Mouse (Mus musculus) forebrain, embryonic 15.5 days (tissue): Measurements from ENCODE around the gene Cacna1a. TPM values are rescaled to one million over a fixed set of nuclear protein-coding genes. Genes with fewer than 3 reads are reported as not detected.

ENCODE experiments used
- ATAC-seq: fragments of 200-750 bp; cut with Nextera tagmentation; replicated peaks from 2 replicates; pipeline ENCODE4 v1.8.0; 2017; ENCODE audit warnings: mild to moderate bottlenecking, moderate TSS enrichment, moderate library complexity
- H3K27ac ChIP-seq: fragments of 300-500 bp; sonication (generic); replicated peaks from 2 replicates; pipeline ENCODE4 v1.5.1; 2015; ENCODE audit warnings: mild to moderate bottlenecking, inconsistent platforms
- H3K27me3 ChIP-seq: fragments of 300-500 bp; sonication (generic); 2 replicates; pipeline ENCODE4 v1.6.1; 2015; ENCODE audit warnings: inconsistent platforms
- H3K36me3 ChIP-seq: fragments of 300-500 bp; sonication (generic); 2 replicates; pipeline ENCODE4 v1.6.1; 2015; ENCODE audit warnings: mild to moderate bottlenecking, inconsistent platforms
- H3K4me1 ChIP-seq: fragments of 300-500 bp; sonication (generic); 2 replicates; pipeline ENCODE4 v1.6.1; 2015; ENCODE audit warnings: inconsistent platforms
- H3K4me2 ChIP-seq: fragments of 300-500 bp; sonication (generic); replicated peaks from 2 replicates; pipeline ENCODE4 v1.6.1; 2015; ENCODE audit warnings: mild to moderate bottlenecking, inconsistent platforms
- H3K4me3 ChIP-seq: fragments of 300-500 bp; sonication (generic); 2 replicates; pipeline ENCODE4 v1.5.1; 2015; ENCODE audit warnings: mild to moderate bottlenecking, inconsistent platforms
- H3K9ac ChIP-seq: fragments of 300-500 bp; sonication (generic); replicated peaks from 2 replicates; pipeline ENCODE4 v1.6.1; 2015; ENCODE audit warnings: mild to moderate bottlenecking, inconsistent platforms
- H3K9me3 ChIP-seq: fragments of 300-500 bp; sonication (generic); 2 replicates; pipeline ENCODE4 v1.6.1; 2016; ENCODE audit warnings: inconsistent platforms
- WGBS: fragments of 180-500 bp; shearing (Covaris S2); methylation state at CpG from one replicate; pipeline ENCODE4 v1.1.7; 2015; ENCODE audit warnings: mixed read lengths; 5-methylcytosine and 5-hydroxymethylcytosine counted together
- polyA plus RNA-seq: library from polyadenylated mRNA; unstranded; fragments of >200 nt; fragmentation: Nextera tagmentation; extraction: Ambion mirVana; gene quantifications from 2 replicates; pipeline ENCODE4 v1.2.1, GENCODE M21; 2015

Gene Cacna1a
- polyA plus RNA-seq, 1 experiment from 2014 or later, result 12.9 TPM

DNA sequence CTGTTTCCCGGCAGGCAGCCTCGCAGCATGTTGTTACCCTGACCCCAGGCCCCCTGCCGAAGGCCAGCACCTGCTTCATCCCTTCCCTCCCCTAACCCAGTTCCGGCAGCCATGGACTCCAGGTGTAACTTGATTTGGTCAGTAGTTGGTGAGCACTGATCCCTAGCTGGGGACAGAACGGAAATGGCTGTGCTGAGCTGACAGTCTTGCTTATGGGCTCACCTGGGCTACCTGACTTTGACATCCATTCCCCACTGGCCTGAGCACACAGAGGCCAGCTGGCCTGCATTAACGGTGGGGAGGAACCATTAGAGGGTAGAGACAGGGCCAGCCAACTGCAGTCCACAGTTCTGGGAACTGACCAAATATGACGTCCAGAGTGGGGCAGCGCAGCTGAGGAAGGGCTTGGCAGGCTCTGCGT lies 58.3 kb downstream of the Cacna1a start:
- Histone ChIP-seq H3K27me3 (no peaks in the 10 kb centered on the region), H3K4me3 (no peak overlapping the region), H3K9me3 (no peaks in the 10 kb centered on the region), H3K27ac (no peak overlapping the region), H3K4me2 (no peak overlapping the region), H3K4me1 (0 out of 2 replicates have a peak, but pooled peaks cover 3% of the 10 kb centered on the region), H3K9ac (no peak overlapping the region), H3K36me3 (no peaks in the 10 kb centered on the region)
- 87% methylated on average over 9 of the region's 9 CpGs for WGBS
- ATAC-seq, result no peak

DNA sequence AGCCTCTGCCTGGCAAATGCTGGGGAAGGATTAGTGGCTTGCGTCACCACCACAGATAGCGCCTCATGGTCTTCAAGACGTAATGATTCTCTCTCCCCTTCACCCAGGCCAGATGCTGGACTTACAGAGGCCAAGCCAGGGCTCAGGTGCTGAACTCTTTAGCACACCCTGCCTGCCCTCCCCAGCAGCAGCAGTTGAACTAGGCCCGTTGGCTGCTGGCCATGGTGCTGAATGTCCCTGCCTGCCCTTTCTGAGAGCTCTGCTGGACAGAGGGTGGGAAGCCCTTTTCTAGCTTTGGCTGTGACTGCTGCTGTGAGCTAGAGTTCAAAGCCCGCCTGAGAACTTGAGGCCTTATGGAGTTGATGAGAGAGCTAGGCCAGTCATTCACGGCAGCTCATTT lies 66.3 kb downstream of the Cacna1a start:
- 46% methylated on average over 6 of the region's 6 CpGs for WGBS
- Histone ChIP-seq H3K36me3 (no peaks in the 10 kb centered on the region), H3K9me3 (no peaks in the 10 kb centered on the region), H3K27me3 (no peaks in the 10 kb centered on the region), H3K4me1 (peaks cover 6% of the 10 kb centered on the region), H3K27ac (no peak overlapping the region), H3K4me3 (no peak overlapping the region), H3K4me2 (no peak overlapping the region), H3K9ac (no peak overlapping the region)
- no peak for ATAC-seq

DNA sequence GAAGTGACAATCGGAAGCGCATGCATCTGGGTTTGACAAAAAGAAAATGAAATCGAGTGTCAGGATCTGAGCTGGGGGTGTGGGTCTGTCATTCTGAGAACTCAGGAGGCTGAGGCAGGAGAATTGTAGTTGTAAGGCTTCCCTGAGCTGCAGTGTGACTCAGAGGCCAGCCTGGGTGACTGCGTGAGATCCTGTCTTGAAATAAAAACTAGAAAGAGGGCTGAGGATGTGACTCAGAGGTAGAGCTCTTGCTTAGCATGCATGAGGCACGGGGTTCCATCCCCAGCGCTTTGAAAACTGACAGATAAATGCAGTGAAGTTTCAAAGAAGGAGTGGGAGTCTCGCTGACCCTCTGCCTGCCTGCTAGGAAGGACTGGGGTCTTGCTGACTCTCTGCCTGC lies 70.6 kb downstream of the Cacna1a start:
- WGBS, result 67% methylated on average over 7 of the region's 7 CpGs

DNA sequence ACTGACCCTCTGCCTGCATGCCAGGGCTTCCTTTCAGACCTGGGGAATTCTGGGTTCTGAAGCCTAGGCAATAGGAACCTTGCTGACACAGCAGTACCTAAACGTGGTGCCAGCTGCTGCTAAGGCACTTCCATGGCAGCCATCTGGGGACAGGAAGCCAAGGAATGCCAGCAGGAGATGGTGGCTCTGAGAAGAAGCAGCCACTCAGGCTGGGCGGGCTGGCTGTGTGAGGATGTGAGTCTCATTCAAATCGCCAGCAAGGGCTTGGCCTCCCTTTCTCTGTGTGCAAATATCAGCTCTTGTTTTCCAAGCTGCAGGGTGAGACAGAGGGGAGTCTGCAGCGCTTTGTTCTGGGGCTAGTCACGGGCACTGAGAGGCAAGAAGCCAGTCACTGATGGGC lies 71.0 kb downstream of the Cacna1a start:
- H3K9ac ChIP-seq, result no peak overlapping the region

More for the DNA sequence above, 70.6 kb downstream of the Cacna1a start:
- ATAC-seq, result no peak
- Histone ChIP-seq H3K4me2 (no peak overlapping the region), H3K27me3 (no peaks in the 10 kb centered on the region), H3K27ac (peak overlapping the region; percentile 49; the same call in 1 of the 2 replicates), H3K9me3 (peaks cover 6% of the 10 kb centered on the region; the same call in 1 of the 2 replicates), H3K36me3 (peaks cover 23% of the 10 kb centered on the region), H3K4me1 (peaks cover 6% of the 10 kb centered on the region), H3K9ac (no peak overlapping the region), H3K4me3 (no peak overlapping the region)

DNA sequence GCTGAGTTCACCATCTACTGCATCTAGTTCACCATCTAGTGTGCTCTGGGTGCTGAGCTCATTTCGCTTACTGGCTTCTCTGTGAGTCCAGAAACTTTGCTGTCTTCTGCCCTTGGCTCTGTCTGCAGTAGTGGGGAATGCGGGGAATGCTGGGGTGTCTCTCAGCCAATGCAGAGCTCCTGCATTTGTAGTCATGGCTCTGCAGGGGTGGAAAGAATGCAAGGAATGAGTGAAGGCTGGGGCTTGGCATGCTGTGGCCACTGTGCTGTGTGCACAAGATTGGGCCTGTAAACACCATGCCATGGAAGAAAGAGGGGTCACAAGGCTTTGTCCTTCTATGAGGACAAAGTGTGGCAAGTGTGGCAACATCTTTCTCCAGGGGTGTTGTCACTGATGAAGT lies 72.5 kb downstream of the Cacna1a start:
- H3K36me3 ChIP-seq, result peaks cover 23% of the 10 kb centered on the region
- peaks cover 6% of the 10 kb centered on the region for H3K4me1 ChIP-seq
- no peak overlapping the region for H3K9ac ChIP-seq
- no peak overlapping the region for H3K4me2 ChIP-seq
- H3K27me3 ChIP-seq, result no peaks in the 10 kb centered on the region
- WGBS, result 84% methylated on average over 2 of the region's 2 CpGs
- peaks cover 6% of the 10 kb centered on the region; the same call in 1 of the 2 replicates for H3K9me3 ChIP-seq
- H3K27ac ChIP-seq, result no peak overlapping the region
- H3K4me3 ChIP-seq, result no peak overlapping the region
- no peak for ATAC-seq

More for the DNA sequence above, 71.0 kb downstream of the Cacna1a start:
- H3K9me3 ChIP-seq, result peaks cover 6% of the 10 kb centered on the region; the same call in 1 of the 2 replicates
- H3K27ac ChIP-seq, result peak overlapping the region; percentile 49; the same call in 1 of the 2 replicates
- H3K27me3 ChIP-seq, result no peaks in the 10 kb centered on the region
- H3K4me3 ChIP-seq, result no peak overlapping the region
- peaks cover 6% of the 10 kb centered on the region for H3K4me1 ChIP-seq
- 24% methylated on average over 5 of the region's 5 CpGs for WGBS
- H3K4me2 ChIP-seq, result no peak overlapping the region
- H3K36me3 ChIP-seq, result peaks cover 23% of the 10 kb centered on the region
- ATAC-seq, result no peak

DNA sequence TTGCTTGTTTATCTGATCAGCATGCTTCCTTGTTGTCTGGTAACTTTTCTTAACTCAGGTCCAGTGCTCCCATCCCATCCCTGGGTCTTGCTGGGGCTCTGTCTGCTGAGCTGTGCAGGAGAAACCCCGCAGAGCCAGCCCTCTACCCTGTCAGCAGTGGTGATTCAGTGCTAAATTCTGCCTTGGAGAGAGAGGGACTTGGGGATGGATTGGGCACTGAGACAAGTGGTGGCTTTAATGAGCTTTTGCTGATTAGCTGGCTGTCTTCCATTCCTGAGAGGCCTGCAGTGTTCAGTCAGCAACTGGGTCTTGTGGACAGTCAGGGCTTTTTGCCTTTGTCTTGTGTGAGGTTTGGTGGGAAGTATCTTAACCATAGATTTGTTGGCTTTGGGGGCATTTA lies 78.7 kb downstream of the Cacna1a start:
- Histone ChIP-seq H3K36me3 (peaks cover 16% of the 10 kb centered on the region), H3K27ac (no peak overlapping the region), H3K4me1 (no peaks in the 10 kb centered on the region), H3K9ac (no peak overlapping the region), H3K9me3 (0 out of 2 replicates have a peak, but pooled peaks cover 1% of the 10 kb centered on the region), H3K4me3 (no peak overlapping the region), H3K27me3 (no peaks in the 10 kb centered on the region), H3K4me2 (no peak overlapping the region)
- ATAC-seq, result no peak
- 72% methylated on average over 1 of the region's 1 CpGs for WGBS

DNA sequence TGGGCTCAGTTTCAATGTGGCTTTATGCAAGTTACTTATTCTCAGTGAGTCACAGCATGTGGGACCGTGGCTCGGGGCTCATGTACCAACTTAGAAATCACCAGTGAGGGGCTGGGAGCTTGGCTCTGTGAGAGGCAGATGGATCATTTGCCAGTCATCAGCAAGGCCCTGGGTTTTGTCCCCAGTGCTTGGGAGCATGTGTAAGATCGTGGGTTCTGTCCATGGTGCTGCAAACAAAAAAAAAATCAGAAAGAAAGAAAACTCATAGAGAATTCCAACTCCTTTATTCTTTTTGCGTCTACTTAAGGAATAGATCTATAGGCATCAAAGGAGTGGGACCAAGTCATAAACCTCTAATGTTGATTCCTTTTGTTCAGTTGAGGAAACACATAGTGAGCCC lies 80.8 kb downstream of the Cacna1a start:
- Histone ChIP-seq H3K9me3 (no peaks in the 10 kb centered on the region), H3K27ac (no peak overlapping the region), H3K36me3 (no peaks in the 10 kb centered on the region), H3K9ac (no peak overlapping the region), H3K4me1 (no peaks in the 10 kb centered on the region), H3K27me3 (no peaks in the 10 kb centered on the region), H3K4me2 (no peak overlapping the region), H3K4me3 (no peak overlapping the region)
- ATAC-seq, result no peak
- 92% methylated on average over 4 of the region's 4 CpGs for WGBS

DNA sequence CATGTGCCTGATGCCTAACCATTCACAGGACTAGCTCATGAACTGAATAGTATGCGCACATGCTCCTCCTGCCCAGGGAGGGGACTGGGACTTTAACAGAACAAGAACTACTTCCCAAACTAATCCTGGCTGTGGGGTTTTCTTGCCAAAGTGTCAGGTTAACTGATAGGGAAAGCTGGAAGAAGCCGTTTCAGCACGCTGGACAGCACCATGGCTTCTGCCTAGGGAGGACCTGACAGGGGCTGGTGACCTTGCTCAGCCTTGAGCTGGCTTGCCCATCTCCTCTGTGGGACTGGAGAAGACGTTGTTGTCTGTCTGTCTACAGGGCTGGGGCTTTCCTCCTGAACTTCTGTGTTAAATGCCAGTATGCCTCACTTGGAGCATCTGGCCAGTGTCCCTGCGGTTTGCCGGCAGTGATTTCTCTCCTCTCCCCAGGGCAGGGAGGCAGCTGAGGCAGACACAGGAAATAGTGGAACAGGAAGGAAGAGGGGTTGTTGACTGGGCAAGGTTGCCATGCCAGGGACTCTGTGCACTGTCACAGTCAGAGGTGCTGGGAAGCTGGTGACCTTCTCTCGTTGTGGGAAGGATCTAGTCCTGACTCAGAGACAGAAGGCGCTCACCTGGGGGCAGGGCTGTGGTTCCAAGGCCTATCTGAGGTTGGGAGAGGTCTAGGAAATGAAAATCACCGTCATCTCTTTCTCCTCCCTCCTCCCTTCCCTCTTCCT lies 83.2 kb downstream of the Cacna1a start:
- H3K27me3 ChIP-seq, result no peaks in the 10 kb centered on the region
- ATAC-seq, result no peak
- H3K27ac ChIP-seq, result no peak overlapping the region
- 57% methylated on average over 9 of the region's 9 CpGs for WGBS
- no peaks in the 10 kb centered on the region for H3K36me3 ChIP-seq
- no peak overlapping the region for H3K4me3 ChIP-seq
- H3K9ac ChIP-seq, result no peak overlapping the region
- H3K4me1 ChIP-seq, result no peaks in the 10 kb centered on the region
- no peaks in the 10 kb centered on the region for H3K9me3 ChIP-seq
- H3K4me2 ChIP-seq, result no peak overlapping the region

DNA sequence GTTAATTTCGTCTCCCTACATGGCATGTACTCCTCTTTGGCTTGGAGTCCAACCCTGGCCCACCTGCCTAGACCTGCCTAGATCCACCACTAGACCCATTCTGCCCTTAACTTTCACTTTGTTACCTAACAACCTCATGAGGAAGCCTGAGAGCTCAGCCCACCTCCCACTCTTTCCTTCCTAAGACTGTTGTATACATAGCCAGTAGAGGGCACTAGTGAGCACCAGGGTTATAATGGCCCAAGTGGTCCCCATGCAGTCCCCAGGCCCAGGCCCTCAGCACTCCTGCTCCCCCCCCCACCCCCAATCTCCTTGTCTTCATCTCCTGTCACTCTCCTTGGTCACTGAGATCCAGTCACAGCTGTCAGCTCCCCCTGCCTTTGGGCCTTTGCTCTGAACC lies 86.2 kb downstream of the Cacna1a start:
- Histone ChIP-seq H3K27ac (no peak overlapping the region), H3K4me3 (no peak overlapping the region), H3K9ac (no peak overlapping the region), H3K36me3 (no peaks in the 10 kb centered on the region), H3K4me2 (no peak overlapping the region), H3K27me3 (no peaks in the 10 kb centered on the region), H3K4me1 (no peaks in the 10 kb centered on the region), H3K9me3 (no peaks in the 10 kb centered on the region)
- no peak for ATAC-seq
- 91% methylated on average over 1 of the region's 1 CpGs for WGBS

DNA sequence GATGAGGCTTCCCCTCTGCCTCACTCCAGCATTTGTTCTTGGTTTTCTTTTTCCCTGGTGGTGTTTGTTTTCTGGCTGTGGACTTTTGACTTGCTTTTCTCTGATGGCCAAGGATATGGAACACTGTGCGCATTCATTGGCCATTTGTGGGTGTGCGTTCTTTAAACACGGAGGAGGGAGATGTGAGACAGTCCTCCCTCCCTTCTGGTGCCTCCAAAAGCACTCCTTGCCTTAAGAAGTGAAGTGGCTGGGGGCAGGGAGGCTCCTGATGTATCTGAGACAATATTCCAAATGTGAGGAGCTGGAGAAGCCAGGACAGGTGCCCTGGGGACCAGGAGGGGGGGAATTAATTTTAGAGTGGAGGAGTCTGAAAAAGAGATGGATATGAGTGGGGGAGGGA lies 89.1 kb downstream of the Cacna1a start:
- no peaks in the 10 kb centered on the region for H3K9me3 ChIP-seq
- no peaks in the 10 kb centered on the region for H3K36me3 ChIP-seq
- ATAC-seq, result no peak
- H3K27me3 ChIP-seq, result no peaks in the 10 kb centered on the region
- no peak overlapping the region for H3K4me2 ChIP-seq
- no peak overlapping the region for H3K27ac ChIP-seq
- no peak overlapping the region for H3K9ac ChIP-seq
- WGBS, result 88% methylated on average over 3 of the region's 3 CpGs
- no peak overlapping the region for H3K4me3 ChIP-seq
- no peaks in the 10 kb centered on the region for H3K4me1 ChIP-seq

DNA sequence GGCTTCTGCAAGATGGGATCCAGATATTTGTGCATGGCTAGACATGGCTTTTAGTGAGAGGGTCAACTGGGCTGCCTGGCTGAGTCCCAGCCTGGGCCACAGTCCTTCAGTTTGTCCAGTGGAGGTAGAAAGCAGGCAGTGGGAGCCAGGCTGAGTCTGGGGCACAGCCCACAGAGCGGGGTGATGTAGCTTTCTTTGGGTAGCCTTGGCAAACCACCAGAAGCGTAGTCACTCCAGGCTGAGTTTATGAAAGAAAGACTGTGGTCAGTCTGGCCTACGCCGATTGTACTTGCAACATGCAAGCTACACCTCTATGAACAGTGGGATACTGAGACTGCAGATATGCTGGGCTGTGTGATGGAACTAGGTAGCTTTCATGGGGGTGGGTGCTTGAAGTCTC lies 94.8 kb downstream of the Cacna1a start:
- Histone ChIP-seq H3K27ac (no peak overlapping the region), H3K9ac (no peak overlapping the region), H3K9me3 (no peaks in the 10 kb centered on the region), H3K27me3 (no peaks in the 10 kb centered on the region), H3K4me1 (no peaks in the 10 kb centered on the region; the same call in 1 of the 2 replicates), H3K36me3 (no peaks in the 10 kb centered on the region), H3K4me3 (no peak overlapping the region), H3K4me2 (no peak overlapping the region)
- 86% methylated on average over 4 of the region's 4 CpGs for WGBS
- no peak for ATAC-seq

DNA sequence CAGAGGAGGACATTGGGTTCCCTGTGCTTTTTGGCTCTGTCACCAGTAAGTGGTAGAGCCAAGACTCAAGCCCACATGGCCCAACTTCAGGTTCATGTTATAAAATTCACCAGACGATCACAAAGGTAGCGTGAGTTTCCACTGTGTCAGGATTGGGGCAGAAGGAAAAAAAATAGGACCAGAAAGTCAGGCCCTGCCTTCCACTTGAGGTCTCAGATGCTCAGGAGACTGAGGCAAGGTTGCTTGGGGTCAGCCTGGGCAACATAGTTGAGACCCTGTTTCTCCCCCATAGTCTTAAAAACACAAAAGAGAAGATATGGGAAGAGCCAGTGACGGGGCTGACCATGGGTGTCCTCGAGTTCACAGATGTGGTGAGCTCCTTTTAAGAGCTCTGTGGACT lies 97.1 kb downstream of the Cacna1a start:
- no peak overlapping the region for H3K4me2 ChIP-seq
- 86% methylated on average over 4 of the region's 4 CpGs for WGBS
- no peaks in the 10 kb centered on the region for H3K27me3 ChIP-seq
- H3K9me3 ChIP-seq, result no peaks in the 10 kb centered on the region
- no peak overlapping the region for H3K27ac ChIP-seq
- no peaks in the 10 kb centered on the region; the same call in 1 of the 2 replicates for H3K4me1 ChIP-seq
- ATAC-seq, result no peak
- no peak overlapping the region for H3K4me3 ChIP-seq
- H3K36me3 ChIP-seq, result no peaks in the 10 kb centered on the region
- no peak overlapping the region for H3K9ac ChIP-seq

DNA sequence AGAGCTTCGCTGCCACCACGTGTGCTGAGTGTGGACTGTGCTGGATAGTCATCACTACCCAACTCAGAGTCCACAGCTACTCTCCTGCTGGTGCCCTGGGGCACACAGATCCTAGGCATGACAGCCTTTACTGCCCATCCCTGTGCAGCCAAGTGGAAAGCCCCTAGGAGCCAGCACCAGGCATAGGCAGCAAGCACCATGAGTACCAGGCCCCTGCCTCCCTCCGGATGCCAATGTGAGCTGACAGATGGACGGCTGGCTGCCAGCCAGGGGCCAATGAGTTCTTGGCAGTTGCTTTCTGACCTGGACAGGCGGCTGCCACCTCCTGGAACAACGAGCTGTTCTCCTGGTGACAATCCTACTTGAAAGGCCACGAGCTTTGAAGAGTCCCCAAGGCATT lies 97.6 kb downstream of the Cacna1a start:
- 61% methylated on average over 7 of the region's 7 CpGs for WGBS
- H3K4me1 ChIP-seq, result no peaks in the 10 kb centered on the region; the same call in 1 of the 2 replicates
- no peak overlapping the region for H3K27ac ChIP-seq
- no peak overlapping the region for H3K4me2 ChIP-seq
- H3K27me3 ChIP-seq, result no peaks in the 10 kb centered on the region
- no peak overlapping the region for H3K4me3 ChIP-seq
- H3K36me3 ChIP-seq, result no peaks in the 10 kb centered on the region
- ATAC-seq, result no peak
- no peaks in the 10 kb centered on the region for H3K9me3 ChIP-seq
- H3K9ac ChIP-seq, result no peak overlapping the region
